Mouse (Mus musculus) forebrain, embryonic 10.5 days (tissue): ENCODE results near the gene Pcdh7. TPM values are rescaled to one million over a fixed set of nuclear protein-coding genes. Genes with fewer than 3 reads are reported as not detected.

ENCODE experiments used
- DNase-seq: peaks from one replicate; pipeline ENCODE4 v3.0.0-alpha.2; 2017; ENCODE audit warnings: low spot score; ENCODE audit errors: extremely low spot score
- H3K27ac ChIP-seq: fragments of 300-500 bp; sonication (generic); 2 replicates; pipeline ENCODE4 v1.5.1; 2016; ENCODE audit warnings: mild to moderate bottlenecking
- H3K27me3 ChIP-seq: fragments of 300-500 bp; sonication (generic); 2 replicates; pipeline ENCODE4 v1.6.1; 2016; ENCODE audit warnings: mild to moderate bottlenecking; ENCODE audit not compliant: poor library complexity, severe bottlenecking
- H3K36me3 ChIP-seq: fragments of 300-500 bp; sonication (generic); replicated peaks from 2 replicates; pipeline ENCODE4 v1.6.1; 2016; ENCODE audit warnings: mild to moderate bottlenecking, moderate library complexity
- H3K4me1 ChIP-seq: fragments of 300-500 bp; sonication (generic); 2 replicates; pipeline ENCODE4 v1.6.1; 2016
- H3K4me3 ChIP-seq: fragments of 300-500 bp; sonication (generic); 2 replicates; pipeline ENCODE4 v1.5.1; 2016; ENCODE audit warnings: mild to moderate bottlenecking, moderate library complexity
- H3K9me3 ChIP-seq: fragments of 300-500 bp; sonication (generic); 2 replicates; pipeline ENCODE4 v1.6.1; 2016; ENCODE audit warnings: mild to moderate bottlenecking, moderate library complexity
- WGBS: fragments of 180-500 bp; shearing (Covaris S2); methylation state at CpG from one replicate; pipeline ENCODE4 v1.1.7; 2016; 5-methylcytosine and 5-hydroxymethylcytosine counted together
- polyA plus RNA-seq: library from polyadenylated mRNA; unstranded; fragments of >200 nt; fragmentation: Nextera tagmentation; extraction: Ambion mirVana; gene quantifications from 2 replicates; pipeline ENCODE4 v1.2.1, GENCODE M21; 2016

Pcdh7 gene
- polyA plus RNA-seq, 1 experiment from 2014 or later = 4.2 TPM

DNA sequence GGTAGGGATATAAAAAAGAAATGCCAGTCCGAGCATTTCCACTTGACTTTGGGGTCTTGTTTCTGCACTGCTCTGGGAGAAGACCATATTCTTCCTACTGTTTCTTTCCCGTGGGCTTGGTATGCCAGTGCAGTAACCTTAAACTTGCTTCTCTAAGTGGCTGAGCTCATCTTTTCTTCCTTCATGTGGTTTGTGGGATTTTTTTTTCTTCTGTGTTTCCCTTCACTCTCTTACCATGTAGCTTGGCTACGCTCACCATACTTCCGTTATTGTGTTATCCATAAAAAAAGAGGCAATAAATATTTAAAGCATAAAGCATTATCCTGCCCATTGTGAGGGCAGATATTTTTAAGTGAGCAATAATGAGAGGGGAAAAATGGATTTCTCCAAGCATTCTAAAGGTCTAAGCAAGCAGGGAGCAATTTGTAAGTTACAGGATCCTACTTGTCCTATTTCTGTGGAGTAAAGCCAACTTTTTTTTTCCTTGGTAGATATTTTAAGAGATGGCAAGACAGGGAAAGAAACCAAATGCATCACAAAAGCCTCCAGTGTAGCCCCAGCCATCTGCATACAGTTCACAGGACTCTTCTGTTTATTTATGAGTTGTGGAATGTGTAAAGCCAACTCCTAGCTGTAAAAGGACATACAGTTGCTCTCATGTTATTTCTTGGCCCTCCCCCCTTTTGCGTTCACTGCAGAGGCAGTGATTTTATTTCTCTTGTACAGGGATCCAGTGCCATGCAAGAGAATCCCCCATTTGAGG, 123.8 kb downstream of the Pcdh7 start:
- DNase-seq = no peak
- 84% methylated on average over 5 of the region's 5 CpGs for WGBS

DNA sequence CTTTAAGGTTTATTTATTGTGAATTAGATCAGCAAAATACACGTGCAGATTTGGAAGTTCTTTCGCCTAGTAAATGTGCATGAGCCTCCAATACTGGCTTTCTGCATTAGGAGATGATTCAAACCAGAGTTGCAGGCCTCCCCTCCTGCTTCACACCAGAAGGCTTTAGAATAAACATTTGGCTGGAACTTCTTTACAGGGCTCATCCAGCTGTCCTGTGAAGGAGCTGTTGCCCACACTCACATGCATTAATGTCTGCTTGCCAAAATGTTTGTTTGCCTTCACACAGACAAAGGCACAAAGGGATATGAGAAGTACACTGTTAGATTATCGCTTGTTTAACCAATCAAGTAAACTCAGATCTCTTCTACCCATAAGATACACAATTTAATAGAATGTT, 129.7 kb downstream of the Pcdh7 start:
- Histone ChIP-seq H3K9me3 (no peaks in the 10 kb centered on the region), H3K27me3 (no peaks in the 10 kb centered on the region), H3K27ac (no peak overlapping the region), H3K36me3 (no peaks in the 10 kb centered on the region), H3K4me3 (no peak overlapping the region), H3K4me1 (no peaks in the 10 kb centered on the region)
- no peak for DNase-seq
- WGBS = 81% methylated on average over 3 of the region's 3 CpGs

More for the DNA sequence above, 123.8 kb downstream of the Pcdh7 start:
- H3K27ac ChIP-seq = no peak overlapping the region
- no peaks in the 10 kb centered on the region for H3K4me1 ChIP-seq
- no peaks in the 10 kb centered on the region for H3K36me3 ChIP-seq
- no peaks in the 10 kb centered on the region for H3K9me3 ChIP-seq
- no peak overlapping the region for H3K4me3 ChIP-seq
- H3K27me3 ChIP-seq = no peaks in the 10 kb centered on the region

DNA sequence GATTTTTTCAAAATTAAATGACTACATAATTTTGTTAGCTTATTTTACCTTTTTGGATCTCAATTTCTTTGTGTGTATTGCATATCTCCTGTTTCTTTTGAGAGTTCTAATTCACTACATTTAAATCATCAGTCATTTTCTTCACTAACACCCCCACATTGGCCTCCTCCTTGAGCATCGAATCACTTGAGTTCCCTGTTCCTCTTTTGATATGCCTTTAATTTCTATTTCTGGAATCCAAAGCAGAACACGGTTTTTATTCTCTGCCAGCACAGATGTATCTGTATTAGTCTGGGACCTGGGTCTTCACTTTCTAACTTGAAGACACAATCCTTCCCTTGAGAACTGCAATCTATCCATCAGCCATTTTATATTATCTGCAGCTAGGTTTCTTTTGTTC, 132.3 kb downstream of the Pcdh7 start:
- H3K9me3 ChIP-seq = no peaks in the 10 kb centered on the region
- 87% methylated on average over 2 of the region's 2 CpGs for WGBS
- no peak for DNase-seq
- no peaks in the 10 kb centered on the region for H3K36me3 ChIP-seq
- H3K4me1 ChIP-seq = no peaks in the 10 kb centered on the region
- H3K4me3 ChIP-seq = no peak overlapping the region
- H3K27me3 ChIP-seq = no peaks in the 10 kb centered on the region
- no peak overlapping the region for H3K27ac ChIP-seq

DNA sequence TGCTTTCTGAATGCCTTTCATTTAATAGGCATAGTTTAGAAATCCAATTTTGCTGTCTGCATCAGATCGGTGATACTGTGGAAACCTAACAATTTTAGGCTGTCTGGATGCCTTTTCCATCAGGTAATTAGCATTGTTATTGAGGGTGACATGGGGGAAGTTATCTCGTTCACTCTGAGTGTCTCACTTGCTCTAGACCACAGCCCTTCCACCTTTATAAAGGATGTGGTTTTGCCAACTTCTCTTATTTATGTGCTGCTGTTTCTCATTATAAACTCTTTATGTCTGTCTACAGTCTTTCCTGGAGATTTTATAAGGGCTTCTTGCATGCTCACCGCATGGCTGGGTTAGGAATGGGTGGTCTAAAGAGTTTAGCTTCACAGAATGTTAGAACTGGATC, 139.5 kb downstream of the Pcdh7 start:
- 80% methylated on average over 3 of the region's 3 CpGs for WGBS
- Histone ChIP-seq H3K4me1 (no peaks in the 10 kb centered on the region), H3K27ac (no peak overlapping the region), H3K4me3 (no peak overlapping the region), H3K9me3 (no peaks in the 10 kb centered on the region), H3K36me3 (no peaks in the 10 kb centered on the region), H3K27me3 (no peaks in the 10 kb centered on the region)
- no peak for DNase-seq

DNA sequence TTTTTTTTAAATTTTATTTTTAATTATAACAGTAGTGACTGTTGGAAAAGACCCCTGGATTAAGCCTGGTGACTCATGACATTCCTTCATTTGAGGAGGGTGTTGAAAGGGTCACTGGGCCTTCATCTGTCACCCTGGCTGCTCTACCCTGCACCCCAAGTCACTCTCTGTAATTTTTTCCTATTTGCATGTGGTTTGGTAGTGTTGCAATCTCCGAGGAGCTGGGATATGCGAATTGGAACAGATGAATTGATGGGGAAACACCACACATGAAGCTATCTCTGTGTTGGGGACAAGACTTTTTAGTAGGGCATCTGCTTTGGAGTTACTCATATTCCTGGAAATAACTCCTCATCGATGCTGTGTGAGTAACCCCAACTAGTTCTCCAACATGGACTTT, 146.5 kb downstream of the Pcdh7 start:
- no peak for DNase-seq
- no peaks in the 10 kb centered on the region for H3K9me3 ChIP-seq
- H3K4me1 ChIP-seq = no peaks in the 10 kb centered on the region
- no peaks in the 10 kb centered on the region for H3K36me3 ChIP-seq
- 94% methylated on average over 3 of the region's 3 CpGs for WGBS
- no peak overlapping the region for H3K4me3 ChIP-seq
- no peak overlapping the region for H3K27ac ChIP-seq
- H3K27me3 ChIP-seq = no peaks in the 10 kb centered on the region

DNA sequence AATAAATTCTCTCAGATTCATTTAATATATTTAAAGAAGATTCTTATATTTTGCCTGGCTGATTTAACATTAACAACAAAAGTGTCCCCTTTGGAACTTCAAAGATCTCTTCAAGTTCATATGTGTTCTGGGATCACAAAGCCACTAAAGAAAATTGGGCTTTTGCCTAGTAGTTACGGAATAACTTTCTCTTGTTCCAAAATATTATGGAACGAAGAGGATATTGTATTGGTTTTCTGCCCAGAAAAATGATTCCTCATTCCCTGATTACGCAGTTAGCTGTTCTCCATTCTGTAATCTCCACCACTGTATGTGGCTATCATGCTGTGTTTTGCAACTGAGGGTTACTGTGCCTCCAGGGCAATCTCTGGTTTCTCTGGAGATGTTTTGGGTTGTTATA, 147.5 kb downstream of the Pcdh7 start:
- WGBS = 94% methylated on average over 3 of the region's 3 CpGs
- H3K36me3 ChIP-seq = no peaks in the 10 kb centered on the region
- no peak overlapping the region for H3K4me3 ChIP-seq

DNA sequence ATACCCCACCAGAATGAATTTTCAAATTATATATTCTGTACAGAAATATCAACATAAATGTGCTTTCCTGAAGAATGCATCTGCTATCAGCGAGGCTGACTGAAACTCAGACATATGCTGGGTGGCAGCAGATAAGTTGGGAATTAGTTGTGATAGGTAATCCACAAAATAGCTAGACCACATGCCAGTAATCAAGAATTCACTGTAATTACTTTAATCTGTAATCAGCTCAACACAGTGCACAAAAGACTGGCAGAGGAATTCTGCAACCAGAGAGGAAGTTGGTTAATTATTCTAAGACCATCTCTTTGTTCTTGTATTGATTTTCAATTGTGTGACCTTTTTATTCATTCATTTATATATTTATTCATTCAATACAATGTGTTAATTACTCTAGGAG, 148.3 kb downstream of the Pcdh7 start:
- Histone ChIP-seq H3K9me3 (no peaks in the 10 kb centered on the region), H3K27me3 (no peaks in the 10 kb centered on the region), H3K4me3 (no peak overlapping the region), H3K27ac (no peak overlapping the region), H3K36me3 (no peaks in the 10 kb centered on the region), H3K4me1 (no peaks in the 10 kb centered on the region)
- no peak for DNase-seq
- 79% methylated on average over 1 of the region's 1 CpGs for WGBS

More for the DNA sequence above, 147.5 kb downstream of the Pcdh7 start:
- Histone ChIP-seq H3K27me3 (no peaks in the 10 kb centered on the region), H3K4me1 (no peaks in the 10 kb centered on the region), H3K9me3 (no peaks in the 10 kb centered on the region), H3K27ac (no peak overlapping the region)
- DNase-seq = no peak

DNA sequence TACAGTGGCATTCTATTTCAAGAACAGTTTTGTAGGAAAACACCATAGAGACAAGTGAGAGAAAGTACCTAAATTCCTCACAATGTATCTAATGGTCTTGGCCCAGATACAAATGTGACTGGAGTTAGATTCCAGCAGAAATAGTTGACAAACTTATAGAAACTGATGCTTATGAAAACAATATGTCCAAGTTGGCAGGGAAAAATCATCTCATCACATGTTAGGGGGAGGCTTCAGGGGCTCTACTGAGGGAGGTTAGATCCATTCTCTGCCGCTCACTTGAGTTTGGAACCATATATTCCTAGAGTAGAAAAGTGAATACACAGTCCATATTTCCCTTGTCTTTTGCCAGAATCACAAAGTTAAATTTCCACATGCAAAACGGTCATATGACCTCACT, 150.1 kb downstream of the Pcdh7 start:
- DNase-seq = no peak
- H3K27me3 ChIP-seq = no peaks in the 10 kb centered on the region
- no peak overlapping the region for H3K27ac ChIP-seq
- no peak overlapping the region for H3K4me3 ChIP-seq
- no peaks in the 10 kb centered on the region for H3K9me3 ChIP-seq
- no peaks in the 10 kb centered on the region for H3K36me3 ChIP-seq
- 86% methylated on average over 2 of the region's 2 CpGs for WGBS
- H3K4me1 ChIP-seq = no peaks in the 10 kb centered on the region

DNA sequence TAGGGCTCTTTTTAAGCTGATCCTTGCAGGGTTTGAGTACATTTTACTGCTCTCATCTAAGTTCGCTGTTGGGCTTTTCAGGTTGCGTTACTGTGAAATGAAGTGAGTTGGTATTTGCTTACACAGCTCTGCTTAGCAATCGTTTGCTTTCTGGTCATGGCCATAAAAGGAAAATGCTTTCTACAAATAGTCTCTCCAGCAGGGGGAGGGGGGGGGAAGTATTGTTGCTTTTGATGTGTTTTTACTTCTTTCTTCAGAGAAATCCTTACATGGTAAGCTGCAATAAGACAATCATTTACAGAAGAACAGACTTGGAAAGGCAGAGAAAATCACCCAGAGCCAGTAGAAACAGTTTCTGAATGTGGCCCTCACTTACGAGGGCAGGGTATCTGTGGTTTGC, 150.9 kb downstream of the Pcdh7 start:
- Histone ChIP-seq H3K27ac (no peak overlapping the region), H3K36me3 (no peaks in the 10 kb centered on the region), H3K27me3 (no peaks in the 10 kb centered on the region), H3K9me3 (no peaks in the 10 kb centered on the region), H3K4me1 (no peaks in the 10 kb centered on the region), H3K4me3 (no peak overlapping the region)
- DNase-seq = no peak
- WGBS = 57% methylated on average over 4 of the region's 4 CpGs

DNA sequence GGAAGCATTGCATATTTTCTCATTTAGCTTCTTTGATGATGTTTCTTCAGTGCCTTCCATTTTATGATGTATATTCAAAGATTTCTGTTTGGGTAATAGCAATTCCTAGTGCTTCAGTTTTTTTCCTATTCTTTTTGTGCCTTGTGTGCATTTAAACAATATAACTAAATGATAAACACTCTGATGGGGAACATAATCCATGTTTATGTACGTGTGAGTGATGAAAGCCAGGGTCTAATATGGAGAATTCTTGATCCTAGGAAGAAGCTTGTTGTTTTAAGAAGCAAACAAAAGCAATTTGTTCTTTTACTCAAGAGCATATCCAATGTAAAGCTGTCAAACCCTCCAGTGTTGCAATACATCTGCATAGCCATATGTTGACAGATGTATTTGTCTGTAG, 153.0 kb downstream of the Pcdh7 start:
- H3K9me3 ChIP-seq = no peaks in the 10 kb centered on the region
- 78% methylated on average over 1 of the region's 1 CpGs for WGBS
- H3K36me3 ChIP-seq = no peaks in the 10 kb centered on the region
- H3K27ac ChIP-seq = no peak overlapping the region
- no peak for DNase-seq
- H3K4me1 ChIP-seq = no peaks in the 10 kb centered on the region
- H3K27me3 ChIP-seq = no peaks in the 10 kb centered on the region
- no peak overlapping the region for H3K4me3 ChIP-seq

DNA sequence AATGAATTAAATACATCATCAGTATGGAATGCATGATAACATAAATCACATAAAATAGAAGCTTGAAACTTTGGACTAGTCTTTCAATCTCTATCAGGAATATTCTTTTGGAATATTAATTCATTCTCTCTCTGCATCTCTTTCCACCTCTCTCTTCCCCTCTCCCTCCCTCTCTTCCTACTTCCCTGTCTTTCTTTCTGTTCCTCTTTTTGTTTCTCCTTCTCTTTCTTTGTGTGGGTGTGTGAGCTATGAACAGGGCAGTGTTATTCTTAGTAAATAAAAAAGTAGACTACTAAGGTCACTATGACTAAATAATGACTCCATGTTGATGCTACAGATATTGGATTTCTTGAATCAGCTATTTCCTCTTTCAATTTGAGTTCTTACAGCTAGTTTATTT, 167.2 kb downstream of the Pcdh7 start:
- Histone ChIP-seq H3K4me1 (no peaks in the 10 kb centered on the region), H3K9me3 (no peaks in the 10 kb centered on the region)
- DNase-seq = no peak

DNA sequence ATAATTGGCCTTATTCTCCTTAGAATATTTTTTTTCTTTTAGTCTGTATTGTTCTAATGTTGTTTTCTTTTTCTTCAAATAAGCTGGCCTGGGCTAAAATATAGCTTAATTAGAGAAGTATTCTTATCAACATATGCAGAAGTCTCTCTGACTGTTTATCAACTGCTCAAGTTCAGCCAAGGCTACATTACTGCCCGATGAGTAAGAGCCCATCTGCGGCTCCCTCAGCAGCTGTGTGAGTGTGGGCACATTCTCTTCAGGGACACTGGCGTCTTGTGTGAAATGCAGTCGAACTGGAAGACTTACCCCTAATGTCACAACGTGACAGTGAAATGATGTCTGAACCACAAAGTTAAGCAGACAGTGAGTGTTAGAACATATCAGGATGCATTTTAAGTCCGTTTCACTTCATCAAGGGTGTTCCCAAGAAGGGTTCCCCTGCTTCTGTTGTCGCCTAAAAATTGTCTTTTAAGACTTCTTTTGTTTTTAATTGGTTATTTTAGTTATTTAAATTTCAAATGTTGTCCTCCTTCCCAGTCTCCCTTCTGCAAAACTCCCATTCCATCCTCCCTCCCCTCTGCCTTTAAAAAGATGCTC, 181.3 kb downstream of the Pcdh7 start:
- H3K36me3 ChIP-seq = no peaks in the 10 kb centered on the region
- H3K9me3 ChIP-seq = no peaks in the 10 kb centered on the region
- no peaks in the 10 kb centered on the region for H3K4me1 ChIP-seq
- 82% methylated on average over 7 of the region's 7 CpGs for WGBS
- H3K27me3 ChIP-seq = no peaks in the 10 kb centered on the region
- no peak overlapping the region for H3K4me3 ChIP-seq
- DNase-seq = no peak
- no peak overlapping the region for H3K27ac ChIP-seq

More for the DNA sequence above, 167.2 kb downstream of the Pcdh7 start:
- H3K27ac ChIP-seq = no peak overlapping the region
- no peaks in the 10 kb centered on the region for H3K27me3 ChIP-seq
- H3K4me3 ChIP-seq = no peak overlapping the region
- no peaks in the 10 kb centered on the region for H3K36me3 ChIP-seq

DNA sequence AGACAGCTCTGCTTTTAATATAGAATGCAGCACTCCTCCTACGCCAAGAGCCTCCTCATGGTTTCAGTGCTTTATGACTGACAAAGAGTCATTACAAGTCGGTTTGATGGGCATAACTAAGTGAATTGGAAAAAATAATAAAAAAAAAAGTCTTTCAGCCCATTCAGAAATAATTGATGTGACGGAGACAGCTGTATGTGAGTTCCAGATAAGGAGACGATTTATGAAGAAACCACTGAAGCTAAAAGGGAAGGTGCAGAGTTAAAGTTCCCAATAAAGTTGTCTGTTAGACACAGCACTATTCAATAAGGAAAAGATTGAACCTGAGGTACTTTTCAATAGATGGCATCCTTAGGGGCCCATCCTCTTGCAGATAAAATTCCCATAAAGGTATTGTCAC, 189.5 kb downstream of the Pcdh7 start:
- 84% methylated on average over 4 of the region's 4 CpGs for WGBS

More for the DNA sequence above, 189.5 kb downstream of the Pcdh7 start:
- Histone ChIP-seq H3K9me3 (no peaks in the 10 kb centered on the region), H3K27ac (no peak overlapping the region), H3K36me3 (no peaks in the 10 kb centered on the region), H3K27me3 (no peaks in the 10 kb centered on the region), H3K4me1 (no peaks in the 10 kb centered on the region), H3K4me3 (no peak overlapping the region)
- DNase-seq = no peak
